Mouse (Mus musculus) heart, adult 8-10 months (tissue): Measurements from ENCODE around the gene Syt3. TPM values are rescaled to one million over a fixed set of nuclear protein-coding genes. Genes with fewer than 3 reads are reported as not detected.

Source experiments
- DNase-seq: peaks from one replicate; pipeline ENCODE4 v3.0.0; 2022; ENCODE audit warnings: low spot score
- total RNA-seq, 4 experiments: library from RNA; stranded (reverse); gene quantifications; 2 replicates each; pipeline ENCODE4 v1.2.4; 2022

The Syt3 gene
- total RNA-seq, 4 experiments from 2014 or later, result 2.4 to 3.7 (median 3.1) TPM

DNA sequence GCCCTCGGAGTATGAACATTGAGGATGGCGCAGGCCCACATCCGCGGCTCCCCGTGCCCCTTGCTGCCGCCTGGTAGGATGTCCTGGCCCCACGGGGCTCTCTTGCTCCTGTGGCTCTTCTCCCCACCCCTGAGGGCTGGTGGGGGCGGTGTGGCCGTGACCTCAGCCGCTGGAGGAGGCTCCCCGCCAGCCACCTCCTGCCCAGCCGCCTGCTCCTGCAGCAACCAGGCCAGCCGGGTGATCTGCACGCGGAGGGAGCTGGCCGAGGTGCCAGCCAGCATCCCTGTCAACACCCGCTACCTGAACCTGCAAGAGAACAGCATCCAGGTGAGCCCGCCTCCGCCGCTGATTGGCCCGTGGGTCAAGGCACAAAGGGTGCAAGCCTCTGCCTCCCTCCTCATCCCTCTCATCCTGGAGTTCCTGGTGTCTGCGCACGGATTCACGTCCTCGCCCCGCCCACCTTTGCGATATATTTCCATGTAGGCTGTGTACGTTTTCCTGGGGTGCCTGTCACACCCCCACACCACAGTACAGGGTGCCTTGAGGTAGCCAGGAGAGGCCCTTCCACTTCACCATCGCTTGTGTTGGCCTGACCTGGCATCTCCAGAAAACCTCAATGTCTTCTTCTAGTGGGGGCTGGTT is 61.1 kb downstream of the Syt3 start:
- no peak for DNase-seq

DNA sequence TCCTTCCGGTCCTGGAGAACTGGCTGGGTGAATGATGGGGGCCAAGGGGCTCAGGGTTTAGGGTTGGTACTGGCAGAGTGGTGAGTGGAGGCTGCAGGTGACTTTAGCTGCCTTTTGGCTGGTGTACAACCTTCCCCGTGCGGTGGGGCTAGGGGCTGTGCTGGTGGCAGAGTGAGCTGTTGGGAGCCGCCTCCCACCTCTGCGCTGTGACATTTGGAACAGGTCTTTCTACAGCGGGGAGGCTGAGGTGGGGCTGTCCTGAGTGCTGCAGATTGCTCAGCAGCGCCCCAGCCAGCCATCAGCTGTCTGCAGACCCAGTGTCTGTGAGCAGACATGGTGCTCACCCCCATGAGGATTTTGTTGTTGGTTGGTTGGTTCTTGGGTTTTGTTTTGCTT is 61.6 kb downstream of the Syt3 start:
- no peak for DNase-seq

DNA sequence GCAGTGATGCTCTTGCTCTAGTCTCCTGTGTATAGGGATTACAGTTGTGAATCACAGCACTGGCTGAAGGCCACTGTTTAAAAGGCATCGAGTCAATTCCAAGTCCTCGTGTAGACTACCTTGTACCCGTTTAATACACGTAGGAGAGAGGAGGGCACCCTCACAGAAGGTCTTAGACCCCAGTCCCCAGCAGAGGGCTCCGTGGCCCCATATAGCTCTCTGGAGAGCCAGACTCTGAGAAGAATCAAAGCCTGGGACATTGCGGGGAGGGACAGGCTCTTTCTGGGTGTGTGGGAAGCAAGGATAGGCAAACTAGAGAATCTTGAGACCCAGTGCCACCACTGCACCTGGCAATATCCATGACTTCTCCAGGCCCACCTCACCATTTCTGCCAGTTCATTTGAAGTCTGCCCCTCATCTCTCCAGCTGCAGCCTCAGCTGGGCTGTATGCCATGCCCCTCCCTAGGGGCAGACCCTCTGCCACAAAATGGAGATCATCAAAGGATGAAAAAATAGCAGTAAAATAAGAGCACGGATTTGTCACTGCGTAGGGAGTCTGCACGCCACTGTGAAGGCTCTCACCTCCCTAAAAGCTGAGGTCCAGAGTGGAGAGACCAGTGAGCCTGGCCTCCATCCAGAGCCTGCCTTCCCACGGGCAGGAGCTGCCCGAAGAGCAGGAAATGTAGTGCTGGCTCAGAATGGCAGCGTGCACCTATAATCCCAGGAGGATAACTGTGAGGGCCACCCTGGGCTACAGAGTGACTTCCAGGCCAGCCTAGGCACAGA is 62.4 kb downstream of the Syt3 start:
- no peak for DNase-seq

Other genes with a start within 250 kb of the Syt3 start
- not detected for gene Klk1b16, start 247.3 kb upstream of the Syt3 start, total RNA-seq
- gene Klk1b24, start 195.9 kb upstream of the Syt3 start, total RNA-seq, result not detected
- gene Klk1b3, start 185.9 kb upstream of the Syt3 start, total RNA-seq, result not detected
- not detected for gene Klk1b4, start 176.7 kb upstream of the Syt3 start, total RNA-seq
- gene Klk1b5, start 168.2 kb upstream of the Syt3 start, total RNA-seq, result not detected
- under 1 TPM in 2 of 4 experiments, not detected in 2; 0.47 to 0.57 TPM for gene Klk1, start 158.7 kb upstream of the Syt3 start, total RNA-seq
- not detected for gene Gm36864, start 147.9 kb upstream of the Syt3 start, total RNA-seq
- gene 1700028J19Rik, start 137.4 kb upstream of the Syt3 start, total RNA-seq, result under 1 TPM; 0.31 to 0.98 (median 0.74) TPM
- 10 to 100 TPM in 3 of 4 experiments, 1 to 10 TPM in 1; 8.9 to 18.2 (median 13.7) TPM for gene 2410002F23Rik, start 137.4 kb upstream of the Syt3 start, total RNA-seq
- not detected for gene Acp4, start 126.7 kb upstream of the Syt3 start, total RNA-seq
- gene Gm15517, start 122.7 kb upstream of the Syt3 start, total RNA-seq, result not detected
- gene Clec11a, start 77.2 kb upstream of the Syt3 start, total RNA-seq, result 1 to 10 TPM in 1 of 4 experiments, under 1 TPM in 3; 0.41 to 1.2 (median 0.67) TPM
- 1 to 10 TPM; 1.8 to 4.7 (median 3.3) TPM for gene Shank1, start 73.8 kb upstream of the Syt3 start, total RNA-seq
- gene 1700008O03Rik, start 1.7 kb downstream of the Syt3 start, total RNA-seq, result under 1 TPM in 1 of 4 experiments, not detected in 3; 0.46 TPM
- gene Lrrc4b, start 44.9 kb downstream of the Syt3 start, total RNA-seq, result 10 to 100 TPM; 33.5 to 37.9 (median 36.4) TPM
- 1 to 10 TPM in 1 of 4 experiments, under 1 TPM in 1, not detected in 2; 0.79 to 1.5 TPM for gene Aspdh, start 81.3 kb downstream of the Syt3 start, total RNA-seq
- gene Josd2, start 83.9 kb downstream of the Syt3 start, total RNA-seq, result 100 to 1,000 TPM; 109 to 130 (median 125) TPM
- 10 to 100 TPM; 73.8 to 84.8 (median 83.7) TPM for gene Emc10, start 112.4 kb downstream of the Syt3 start, total RNA-seq
- gene Fam71e1, start 112.5 kb downstream of the Syt3 start, total RNA-seq, result 1 to 10 TPM; 2.5 to 6.7 (median 3.3) TPM
- 10 to 100 TPM; 14.6 to 21.4 (median 17.7) TPM for gene Mybpc2, start 140.6 kb downstream of the Syt3 start, total RNA-seq
- 1 to 10 TPM in 1 of 4 experiments, under 1 TPM in 3; 0.13 to 1.3 (median 0.27) TPM for gene Spib, start 148.0 kb downstream of the Syt3 start, total RNA-seq
- gene Pold1, start 164.7 kb downstream of the Syt3 start, total RNA-seq, result 10 to 100 TPM; 13.4 to 15.9 (median 14.9) TPM
- 10 to 100 TPM; 42.6 to 56.6 (median 45.5) TPM for gene Nr1h2, start 169.8 kb downstream of the Syt3 start, total RNA-seq
- 1 to 10 TPM in 1 of 4 experiments, under 1 TPM in 3; 0.28 to 1.9 (median 0.37) TPM for gene Napsa, start 188.3 kb downstream of the Syt3 start, total RNA-seq
- gene Kcnc3, start 206.6 kb downstream of the Syt3 start, total RNA-seq, result 1 to 10 TPM; 2.7 to 4.0 (median 2.7) TPM